Mouse (Mus musculus): ENCODE measurements around the gene Serpinf2.
"Not testable (repeated sequence)": the region's sequence is repeated elsewhere in the genome, so short reads cannot be mapped to it uniquely, and the experiment has no call there.

The Serpinf2 gene

GRCm38 (mm10) chr11:75424459-75424858 lies 14.9 kb downstream of the Serpinf2 start:
- no peak for DNase-seq

- DNase-seq: no peak
These were observed 15.4 kb downstream of the Serpinf2 start for GRCm38 (mm10) chr11:75424033-75424432.

GRCm38 (mm10) chr11:75423091-75423490 lies 16.3 kb downstream of the Serpinf2 start:
- DNase-seq: no peak

DNA sequence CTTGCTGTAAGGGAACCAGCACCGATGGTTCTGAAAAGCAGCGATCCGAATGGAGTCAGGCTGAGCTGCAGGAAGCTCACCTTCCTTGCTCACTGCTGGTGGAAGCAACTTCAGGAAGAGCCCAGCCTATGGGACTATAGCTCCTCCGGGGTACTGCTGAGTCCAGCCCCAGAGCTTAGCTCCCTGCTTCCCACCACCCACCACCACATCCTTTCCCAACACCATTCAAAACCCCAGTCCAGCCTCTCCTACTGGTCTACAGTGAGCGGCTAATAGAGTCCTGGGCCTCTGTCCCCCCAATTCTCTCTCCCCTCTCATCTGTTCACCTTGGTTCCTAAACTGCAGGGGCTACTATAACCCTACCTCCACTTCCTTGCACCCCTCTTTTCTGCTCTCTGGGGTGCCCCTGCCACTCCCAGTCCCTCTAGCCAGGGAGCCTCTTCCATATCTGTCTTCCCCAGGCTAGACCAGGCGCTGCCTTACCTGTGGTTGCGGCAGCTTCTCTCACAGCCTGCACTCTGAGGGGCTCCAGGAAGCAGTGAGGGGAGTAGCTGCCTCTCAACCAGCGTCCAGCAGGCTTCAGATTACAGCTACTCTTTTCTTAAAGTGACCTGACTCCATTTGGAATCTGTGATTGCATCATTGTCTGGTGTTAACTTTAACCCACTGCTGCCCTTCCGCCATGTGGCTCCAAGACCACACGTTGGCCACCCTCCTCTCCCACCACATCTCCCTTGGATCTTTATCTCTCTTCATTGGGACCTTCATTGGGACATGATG lies 17.2 kb downstream of the Serpinf2 start, which contains the start of gene Serpinf1:
Serpinf1 (minus strand) TSS at position 689 of the 780 bp plus-strand sequence.
- no peak for DNase-seq

- DNase-seq: no peak
These were observed 17.9 kb downstream of the Serpinf2 start for GRCm38 (mm10) chr11:75421375-75422012.

- no peak for DNase-seq
These were observed 18.5 kb downstream of the Serpinf2 start for GRCm38 (mm10) chr11:75420810-75421374.

GRCm38 (mm10) chr11:75420037-75420436 lies 19.4 kb downstream of the Serpinf2 start:
- DNase-seq: no peak

GRCm38 (mm10) chr11:75415994-75416393 lies 23.4 kb downstream of the Serpinf2 start:
- DNase-seq: no peak

- DNase-seq: no peak
These were observed 24.3 kb downstream of the Serpinf2 start for GRCm38 (mm10) chr11:75415096-75415495.

DNA sequence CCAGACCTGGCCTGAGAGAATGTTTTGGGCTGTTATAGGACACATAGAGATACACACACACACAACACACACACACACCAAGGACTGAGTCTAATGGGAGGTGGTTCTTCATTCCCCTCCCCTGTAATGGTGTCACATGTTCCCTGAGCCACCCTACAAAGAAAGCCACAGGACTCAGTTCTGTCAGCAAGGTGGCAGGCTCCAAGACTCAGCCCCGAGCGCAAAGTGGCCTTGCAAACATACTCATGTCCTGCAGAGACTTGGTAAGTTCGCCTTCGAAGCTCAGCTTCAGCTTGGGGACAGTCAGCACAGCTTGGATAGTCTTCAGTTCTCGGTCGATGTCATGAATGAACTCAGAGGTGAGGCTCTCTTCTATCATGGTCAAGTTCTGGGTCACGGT lies 28.8 kb downstream of the Serpinf2 start:
- DNase-seq: no peak

DNA sequence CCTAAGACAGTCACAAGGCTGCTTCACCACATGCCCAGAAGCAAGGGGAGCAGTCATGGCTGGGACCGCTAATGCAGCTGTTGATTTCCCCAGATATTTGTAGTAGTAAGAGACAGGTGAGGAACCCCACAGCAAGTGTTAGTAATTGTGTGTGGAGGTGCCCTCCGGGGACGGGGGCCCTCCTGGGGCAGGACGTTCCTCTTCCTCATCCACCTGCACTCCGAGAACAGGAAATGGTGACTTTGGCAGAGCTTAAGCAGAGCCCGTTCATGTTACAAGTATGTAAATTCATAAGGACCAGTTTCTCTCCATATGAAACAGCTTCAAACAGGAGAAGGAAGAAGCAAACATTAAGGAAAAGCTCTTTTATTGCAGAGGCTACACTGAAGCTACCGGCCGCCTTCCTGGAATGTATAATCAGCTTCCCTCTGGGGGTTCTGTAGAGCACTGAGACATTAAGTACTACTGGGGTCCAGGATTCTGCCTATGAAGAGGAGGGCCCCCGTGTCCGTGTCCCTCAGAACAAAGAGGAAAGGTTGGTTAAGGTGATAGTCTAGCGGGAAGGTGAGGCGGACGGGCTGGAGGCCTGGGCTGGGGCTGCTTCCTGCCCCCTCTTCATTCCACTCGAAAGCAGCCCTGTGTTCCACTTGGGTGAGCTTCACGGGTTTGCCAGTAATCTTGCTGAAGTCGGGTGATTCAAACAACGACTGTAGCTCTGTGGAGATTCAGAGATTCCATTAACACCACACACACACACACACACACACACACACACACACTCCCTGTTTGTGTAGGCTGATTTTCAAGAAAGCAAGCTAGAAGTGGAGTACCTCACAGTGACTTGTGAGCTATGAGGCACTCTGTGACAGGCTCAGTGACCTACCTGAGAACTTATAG lies 29.5 kb downstream of the Serpinf2 start:
- no peak for DNase-seq

DNA sequence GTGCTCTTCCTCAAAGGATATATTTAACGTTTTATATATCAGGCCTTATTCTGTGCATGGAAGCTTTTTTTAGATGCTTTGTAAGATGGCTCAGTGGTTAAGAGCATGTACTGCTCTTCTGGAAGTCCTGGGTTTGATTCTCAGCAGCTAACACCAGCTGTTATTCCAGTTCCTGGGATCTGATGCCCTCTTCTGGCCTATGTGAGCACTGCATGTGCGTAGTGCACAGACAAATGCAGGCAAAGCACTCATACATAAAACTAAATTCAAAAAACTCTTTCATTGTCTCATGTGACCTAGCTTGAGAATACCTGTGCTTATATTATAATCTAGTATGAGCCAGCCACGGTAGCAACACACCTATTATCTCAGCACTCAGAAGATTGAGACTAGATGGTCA lies 32.5 kb downstream of the Serpinf2 start:
- no peak for DNase-seq

DNA sequence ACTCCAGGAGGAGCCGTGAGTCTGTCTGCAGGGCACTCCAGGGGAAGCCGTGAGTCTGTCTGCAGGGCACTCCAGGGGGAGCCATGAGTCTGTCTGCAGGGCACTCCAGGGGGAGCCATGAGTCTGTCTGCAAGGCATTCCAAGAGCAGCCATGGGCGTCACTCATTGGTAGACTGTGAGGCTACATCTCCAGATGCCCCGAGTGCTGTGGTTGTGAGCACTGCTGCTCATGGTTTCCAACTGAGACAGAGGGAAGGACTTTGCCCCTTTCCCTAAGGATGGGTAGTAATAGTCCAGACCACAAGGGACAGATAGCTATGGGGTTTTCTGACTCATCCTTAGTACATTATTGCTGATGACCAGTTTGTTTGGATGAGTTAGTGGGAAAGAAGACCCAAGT lies 33.3 kb downstream of the Serpinf2 start:
- no peak for DNase-seq

GRCm38 (mm10) chr11:75404801-75405200 lies 34.6 kb downstream of the Serpinf2 start:
- no peak for DNase-seq

DNA sequence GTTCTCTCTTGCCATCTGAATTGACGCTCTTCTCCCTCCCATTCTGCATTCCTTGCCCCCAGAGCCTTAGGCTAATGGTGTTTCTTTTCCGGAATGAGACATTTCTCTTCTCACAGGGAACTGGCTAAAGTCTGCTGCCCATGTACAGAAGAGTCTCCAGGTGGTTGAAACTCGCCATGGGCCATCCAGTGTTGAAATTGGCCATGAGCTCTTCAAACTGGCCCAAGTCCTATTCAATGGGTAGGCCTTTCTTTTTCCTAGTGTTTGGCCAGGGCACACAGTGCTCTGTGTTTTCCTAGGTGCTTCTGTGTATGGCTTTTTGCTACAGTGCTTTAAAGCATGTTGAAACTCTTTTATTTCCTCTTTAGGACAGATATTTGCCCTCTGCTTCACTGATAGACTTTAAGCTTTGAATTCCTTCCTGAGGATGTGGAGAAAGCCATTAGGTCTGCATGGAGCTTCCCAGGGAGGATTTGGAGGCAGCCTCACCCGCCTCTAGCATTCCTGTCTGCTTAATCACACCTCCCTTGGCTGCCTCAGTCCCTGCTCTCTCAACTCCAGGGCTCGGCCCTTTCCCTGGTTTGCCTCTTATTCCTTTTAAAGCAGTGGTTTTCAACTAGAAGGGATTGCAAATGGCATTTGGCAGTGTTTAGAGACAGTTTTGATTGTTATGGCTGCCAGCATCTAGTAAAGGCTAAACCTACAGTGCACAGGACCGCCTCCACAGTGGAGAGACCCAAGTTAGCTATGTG lies 35.9 kb downstream of the Serpinf2 start:
- DNase-seq: no peak

DNA sequence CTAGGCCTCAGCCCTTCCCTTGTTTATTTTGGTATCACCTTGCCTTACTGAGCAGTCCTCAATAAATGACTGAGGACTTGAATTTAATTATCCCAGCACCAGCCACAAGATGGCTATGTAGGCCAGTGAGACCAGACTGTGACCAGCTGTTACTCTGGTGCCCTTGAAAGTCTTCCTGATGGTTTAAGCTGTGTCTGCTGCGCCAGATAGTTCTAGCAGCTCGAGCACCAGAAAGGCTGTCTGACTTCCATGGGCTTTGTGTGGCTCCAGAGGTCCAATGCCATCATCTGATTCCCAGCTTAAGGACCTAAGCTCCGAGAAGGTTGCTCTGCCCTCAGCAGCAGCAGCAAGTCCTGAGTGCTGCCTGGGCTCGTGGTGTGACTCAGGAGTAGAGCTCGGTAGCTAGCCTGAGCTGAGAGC lies 37.1 kb downstream of the Serpinf2 start:
- peak; percentile 60 for DNase-seq

DNA sequence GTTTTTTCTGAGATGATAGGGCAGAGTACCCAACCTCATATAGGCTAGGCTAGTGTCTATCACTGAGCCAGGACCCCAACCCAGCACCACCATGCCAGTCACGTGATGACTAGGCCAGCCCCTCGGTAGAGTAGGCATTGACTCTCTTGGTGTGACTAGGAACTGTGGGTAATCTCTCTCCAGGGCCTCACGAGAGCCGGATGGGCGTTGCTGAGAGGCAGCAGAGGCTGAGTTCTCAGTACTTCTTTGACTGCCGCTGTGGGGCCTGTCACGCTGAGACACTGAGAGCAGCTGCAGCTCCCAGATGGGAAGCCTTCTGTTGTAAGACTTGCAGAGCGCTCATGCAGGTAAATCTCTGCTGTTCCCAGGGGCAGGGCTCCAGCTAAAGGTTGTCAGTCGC lies 39.3 kb downstream of the Serpinf2 start:
- no peak for DNase-seq

DNA sequence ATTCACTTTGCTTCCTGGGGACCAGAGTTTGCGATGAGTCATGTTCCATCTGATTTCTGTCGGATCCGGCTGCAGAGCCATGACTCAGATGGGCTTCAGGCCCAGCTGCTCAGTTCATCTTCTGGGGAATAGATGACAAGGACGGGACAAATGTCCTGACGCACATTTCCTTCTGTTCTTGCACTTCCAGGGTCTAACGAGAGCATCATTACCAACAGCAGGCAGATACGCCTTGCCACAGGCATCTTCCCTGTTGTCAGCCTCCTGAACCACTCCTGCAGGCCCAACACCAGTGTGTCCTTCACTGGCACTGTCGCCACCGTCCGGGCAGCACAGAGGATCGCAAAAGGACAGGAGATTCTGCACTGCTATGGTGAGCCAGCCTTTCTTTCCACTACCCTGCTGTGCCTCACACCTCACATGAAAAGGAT lies 40.0 kb downstream of the Serpinf2 start:
- DNase-seq: peak; percentile 82

- no peak for DNase-seq
These were observed 41.9 kb downstream of the Serpinf2 start for GRCm38 (mm10) chr11:75397452-75397851.

DNA sequence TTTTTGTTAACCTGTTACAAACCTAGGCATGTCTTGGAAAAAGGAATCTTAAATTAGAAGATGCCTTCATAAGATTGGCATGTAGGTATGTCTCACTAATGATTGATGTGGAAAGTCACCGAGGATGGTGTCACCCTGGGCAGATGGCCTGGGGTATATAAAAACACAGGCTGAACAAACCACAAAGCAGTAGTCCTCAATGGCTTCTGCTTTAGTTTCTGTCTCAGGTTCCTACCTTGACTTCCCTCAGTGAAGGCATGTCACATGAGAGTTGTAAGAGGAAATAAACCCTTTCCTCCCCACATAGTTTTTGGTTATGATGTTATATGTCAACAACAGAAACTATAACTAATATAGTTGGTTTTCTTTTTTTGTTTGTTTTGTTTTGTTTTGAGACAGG lies 43.8 kb downstream of the Serpinf2 start:
- no peak for DNase-seq

DNA sequence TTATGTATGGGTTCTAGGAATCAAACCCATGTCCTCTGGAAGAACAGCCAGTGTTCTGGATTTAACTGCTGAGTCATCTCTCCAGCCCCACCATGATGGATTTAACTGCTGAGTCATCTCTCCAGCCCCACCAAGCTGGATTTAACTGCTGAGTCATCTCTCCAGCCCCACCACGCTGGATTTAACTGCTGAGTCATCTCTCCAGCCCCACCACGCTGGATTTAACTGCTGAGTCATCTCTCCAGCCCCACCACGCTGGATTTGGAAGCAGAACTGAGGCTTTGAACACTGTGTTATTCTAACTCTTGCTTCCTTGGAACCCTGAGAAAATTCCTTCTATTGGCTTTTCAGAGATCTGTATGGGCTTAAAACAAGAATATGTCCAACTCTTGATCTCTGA lies 55.9 kb downstream of the Serpinf2 start:
- DNase-seq: not testable (repeated sequence)
